Mouse (Mus musculus): ENCODE results near the gene Actr1a. TPM values are rescaled to one million over a fixed set of nuclear protein-coding genes. Genes with fewer than 3 reads are reported as not detected.

Gene Actr1a
- polyA plus RNA-seq, 1 experiment: 60.5 TPM

GRCm38 (mm10) chr19:46374477-46375088, 21.0 kb downstream of the Actr1a start:
- H3K4me3 ChIP-seq (ENCODE audit: extremely low read depth, insufficient read depth, insufficient read length): no peak overlapping the region
- no peak overlapping the region for H3K27ac ChIP-seq (ENCODE audit: insufficient read depth, low read length)
- H3K4me1 ChIP-seq (ENCODE audit: control insufficient read depth, insufficient read depth, insufficient read length): no peaks in the 10 kb centered on the region
- no peaks in the 10 kb centered on the region for H3K27me3 ChIP-seq (ENCODE audit: control insufficient read depth, insufficient read depth, low read length)
- WGBS: 89% methylated on average over 21 of the region's 21 CpGs
- H3K36me3 ChIP-seq (ENCODE audit: control insufficient read depth, insufficient read depth, low read length): peaks cover 19% of the 10 kb centered on the region
- TF ChIP-seq POLR2A (IDR thresholded peaks at IDR 0.05; ENCODE audit: low read depth, low read length): no peak
- TF ChIP-seq CTCF (IDR thresholded peaks at IDR 0.05; ENCODE audit: extremely low read depth, insufficient read depth, insufficient read length, insufficient replicate concordance): no peak
- DNase-seq (ENCODE audit: low read depth in 1 of 2, low spot score in 2 of 2): no peak

GRCm38 (mm10) chr19:46369204-46369603, 26.3 kb downstream of the Actr1a start:
- H3K36me3 ChIP-seq (ENCODE audit: control insufficient read depth, insufficient read depth, low read length): no peaks in the 10 kb centered on the region
- H3K27me3 ChIP-seq (ENCODE audit: control insufficient read depth, insufficient read depth, low read length): no peaks in the 10 kb centered on the region
- peak; percentile 51; the same call in 1 of the 2 replicates for TF ChIP-seq CTCF (IDR thresholded peaks at IDR 0.05; ENCODE audit: extremely low read depth, insufficient read depth, insufficient read length, insufficient replicate concordance)
- TF ChIP-seq POLR2A (IDR thresholded peaks at IDR 0.05; ENCODE audit: low read depth, low read length): no peak
- WGBS: 49% methylated on average over 4 of the region's 4 CpGs
- no peak overlapping the region for H3K4me3 ChIP-seq (ENCODE audit: extremely low read depth, insufficient read depth, insufficient read length)
- no peak overlapping the region for H3K27ac ChIP-seq (ENCODE audit: insufficient read depth, low read length)
- DNase-seq (ENCODE audit: low read depth in 1 of 2, low spot score in 2 of 2): peak in 1 of 2 experiments; percentile 29
- H3K4me1 ChIP-seq (ENCODE audit: control insufficient read depth, insufficient read depth, insufficient read length): no peaks in the 10 kb centered on the region

GRCm38 (mm10) chr19:46367798-46368590, 27.6 kb downstream of the Actr1a start:
- no peak overlapping the region for H3K4me3 ChIP-seq (ENCODE audit: extremely low read depth, insufficient read depth, insufficient read length)
- no peak for DNase-seq (ENCODE audit: low read depth in 1 of 2, low spot score in 2 of 2)
- H3K36me3 ChIP-seq (ENCODE audit: control insufficient read depth, insufficient read depth, low read length): no peaks in the 10 kb centered on the region
- H3K27me3 ChIP-seq (ENCODE audit: control insufficient read depth, insufficient read depth, low read length): no peaks in the 10 kb centered on the region
- TF ChIP-seq CTCF (IDR thresholded peaks at IDR 0.05; ENCODE audit: extremely low read depth, insufficient read depth, insufficient read length, insufficient replicate concordance) (no peak), POLR2A (IDR thresholded peaks at IDR 0.05; ENCODE audit: low read depth, low read length) (no peak)
- H3K27ac ChIP-seq (ENCODE audit: insufficient read depth, low read length): no peak overlapping the region
- WGBS: 90% methylated on average over 23 of the region's 23 CpGs
- H3K4me1 ChIP-seq (ENCODE audit: control insufficient read depth, insufficient read depth, insufficient read length): no peaks in the 10 kb centered on the region

- no peaks in the 10 kb centered on the region for H3K27me3 ChIP-seq (ENCODE audit: control insufficient read depth, insufficient read depth, low read length)
These were observed 32.1 kb downstream of the Actr1a start for GRCm38 (mm10) chr19:46363294-46364009.

GRCm38 (mm10) chr19:46362104-46362503, 33.4 kb downstream of the Actr1a start:
- Histone ChIP-seq H3K27me3 (ENCODE audit: control insufficient read depth, insufficient read depth, low read length) (no peaks in the 10 kb centered on the region), H3K4me1 (ENCODE audit: control insufficient read depth, insufficient read depth, insufficient read length) (peaks cover 4% of the 10 kb centered on the region; the same call in 1 of the 2 replicates), H3K36me3 (ENCODE audit: control insufficient read depth, insufficient read depth, low read length) (no peaks in the 10 kb centered on the region), H3K27ac (ENCODE audit: insufficient read depth, low read length) (no peak overlapping the region), H3K4me3 (ENCODE audit: extremely low read depth, insufficient read depth, insufficient read length) (no peak overlapping the region)
- no peak for DNase-seq (ENCODE audit: low read depth in 1 of 2, low spot score in 2 of 2)
- TF ChIP-seq POLR2A (IDR thresholded peaks at IDR 0.05; ENCODE audit: low read depth, low read length): no peak
- TF ChIP-seq CTCF (IDR thresholded peaks at IDR 0.05; ENCODE audit: extremely low read depth, insufficient read depth, insufficient read length, insufficient replicate concordance): no peak
- 86% methylated on average over 8 of the region's 8 CpGs for WGBS

More at GRCm38 (mm10) chr19:46363294-46364009, 32.1 kb downstream of the Actr1a start:
- no peak for TF ChIP-seq CTCF (IDR thresholded peaks at IDR 0.05; ENCODE audit: extremely low read depth, insufficient read depth, insufficient read length, insufficient replicate concordance)
- Histone ChIP-seq H3K4me3 (ENCODE audit: extremely low read depth, insufficient read depth, insufficient read length) (no peak overlapping the region), H3K27ac (ENCODE audit: insufficient read depth, low read length) (no peak overlapping the region), H3K36me3 (ENCODE audit: control insufficient read depth, insufficient read depth, low read length) (no peaks in the 10 kb centered on the region), H3K4me1 (ENCODE audit: control insufficient read depth, insufficient read depth, insufficient read length) (no peaks in the 10 kb centered on the region)
- DNase-seq (ENCODE audit: low read depth in 1 of 2, low spot score in 2 of 2): no peak
- 50% methylated on average over 11 of the region's 11 CpGs for WGBS

- no peaks in the 10 kb centered on the region for H3K27me3 ChIP-seq (ENCODE audit: control insufficient read depth, insufficient read depth, low read length)
These were observed 37.2 kb downstream of the Actr1a start for GRCm38 (mm10) chr19:46358381-46358780.

More at GRCm38 (mm10) chr19:46358381-46358780, 37.2 kb downstream of the Actr1a start:
- no peak overlapping the region for H3K4me3 ChIP-seq (ENCODE audit: extremely low read depth, insufficient read depth, insufficient read length)
- H3K27ac ChIP-seq (ENCODE audit: insufficient read depth, low read length): no peak overlapping the region
- H3K36me3 ChIP-seq (ENCODE audit: control insufficient read depth, insufficient read depth, low read length): no peaks in the 10 kb centered on the region
- peaks cover 9% of the 10 kb centered on the region for H3K4me1 ChIP-seq (ENCODE audit: control insufficient read depth, insufficient read depth, insufficient read length)
- no peak for TF ChIP-seq POLR2A (IDR thresholded peaks at IDR 0.05; ENCODE audit: low read depth, low read length)
- TF ChIP-seq CTCF (IDR thresholded peaks at IDR 0.05; ENCODE audit: extremely low read depth, insufficient read depth, insufficient read length, insufficient replicate concordance): no peak
- no peak for DNase-seq (ENCODE audit: low read depth in 1 of 2, low spot score in 2 of 2)
- WGBS: 48% methylated on average over 4 of the region's 4 CpGs

Measured in spleen, adult 2 months (tissue).